Mouse (Mus musculus): Measurements from ENCODE around the gene Map4k2. TPM values are rescaled to one million over a fixed set of nuclear protein-coding genes. Genes with fewer than 3 reads are reported as not detected.
A peak's percentile ranks its signal among the peaks of the same experiment; 100 is the strongest.

Map4k2 gene
- 20.0 and 21.7 TPM in 2 replicates for polyA plus RNA-seq (2015; fragmentation: Nextera tagmentation; extraction: Ambion mirVana)

DNA sequence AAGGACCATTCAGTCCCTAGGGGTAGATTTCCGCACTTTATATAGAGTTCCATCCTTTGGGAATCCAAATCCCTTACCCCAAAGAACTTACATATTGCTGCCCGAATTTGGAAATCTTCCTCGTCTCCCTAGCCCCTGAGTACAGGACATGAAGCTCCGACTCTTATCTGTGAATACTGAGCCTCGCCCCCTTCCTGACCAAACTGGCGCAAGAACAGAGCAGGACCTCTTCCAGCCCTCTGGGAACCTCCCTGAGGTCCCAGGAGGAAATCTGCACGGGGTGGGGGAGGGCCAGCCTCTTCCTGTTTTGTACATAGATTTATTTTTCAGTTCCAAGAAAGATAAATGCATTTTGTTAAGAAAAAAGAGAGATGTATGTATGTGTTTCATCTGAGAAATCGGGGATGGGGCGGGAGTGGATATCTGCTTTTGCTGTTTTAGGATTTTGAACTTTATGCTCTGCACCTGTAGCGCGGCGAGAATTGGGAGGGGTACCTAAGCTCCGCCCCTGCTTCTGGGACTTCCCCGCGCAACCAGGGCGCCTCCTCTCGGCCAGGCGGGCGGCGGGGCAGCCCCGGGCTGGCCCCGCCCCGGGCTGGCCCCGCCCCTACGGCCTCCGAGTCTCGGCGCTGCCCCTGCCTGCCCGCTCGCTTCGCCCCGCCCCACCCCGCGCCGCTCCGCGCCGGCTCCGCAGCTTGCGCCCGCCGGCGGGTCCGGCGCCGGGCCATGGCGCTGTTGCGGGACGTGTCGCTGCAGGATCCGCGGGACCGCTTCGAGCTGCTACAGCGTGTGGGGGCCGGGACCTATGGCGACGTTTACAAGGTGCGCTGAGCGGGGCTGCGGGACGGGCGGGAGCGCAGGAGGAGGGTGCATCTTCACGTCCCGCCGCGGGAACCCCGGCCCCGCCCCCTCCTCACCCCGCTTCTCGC lies at the start of gene Map4k2:
Gene Map4k2, plus strand, starts transcription at position 612 of the 929 bp plus-strand sequence.
- Histone ChIP-seq H3K9ac (peak within 1 kb of the TSS; percentile 56), H3K4me3 (peak within 1 kb of the TSS; percentile 47), H3K36me3 (replicated peaks) (peaks cover 48% of the 10 kb centered on the region), H3K27me3 (replicated peaks) (0 out of 2 replicates have a peak, but pooled peaks cover 3% of the 10 kb centered on the region), H3K9me3 (no peaks in the 10 kb centered on the region), H3K4me2 (peak within 1 kb of the TSS; percentile 91), H3K27ac (peak within 1 kb of the TSS; percentile 1; the same call in 1 of the 2 replicates), H3K4me1 (peaks cover 27% of the 10 kb centered on the region)
- ATAC-seq (replicated peaks), result peak; percentile 32
- WGBS, result 7% methylated on average over 70 of the region's 72 CpGs

DNA sequence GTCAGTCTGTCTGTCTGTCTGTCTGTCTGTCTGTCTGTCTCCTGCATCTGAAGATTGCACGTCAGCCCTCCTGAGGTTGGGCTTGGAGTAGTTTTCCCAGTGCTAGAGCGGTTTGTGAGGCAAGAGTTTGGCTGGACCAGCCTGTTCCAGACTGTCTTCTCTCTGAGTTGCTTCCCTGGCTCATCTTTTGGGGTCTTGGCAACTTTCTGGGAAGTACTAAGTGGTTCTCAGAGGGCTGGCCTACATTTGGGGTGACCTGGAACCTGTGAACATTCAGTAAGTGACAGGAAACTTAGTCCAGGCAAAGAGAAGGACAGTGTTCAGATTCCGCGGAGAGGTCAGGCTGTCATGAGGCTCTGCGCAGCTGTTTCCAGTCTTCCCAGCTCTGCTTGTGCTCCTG lies 48.7 kb upstream of the Map4k2 start:
- Histone ChIP-seq H3K27ac (no peak overlapping the region), H3K36me3 (replicated peaks) (peaks cover 22% of the 10 kb centered on the region; the same call in 1 of the 2 replicates), H3K4me1 (no peaks in the 10 kb centered on the region), H3K9ac (no peak overlapping the region), H3K27me3 (replicated peaks) (no peaks in the 10 kb centered on the region), H3K4me2 (no peak overlapping the region), H3K4me3 (no peak overlapping the region), H3K9me3 (no peaks in the 10 kb centered on the region)
- WGBS, result 92% methylated on average over 5 of the region's 5 CpGs
- ATAC-seq (replicated peaks), result no peak

DNA sequence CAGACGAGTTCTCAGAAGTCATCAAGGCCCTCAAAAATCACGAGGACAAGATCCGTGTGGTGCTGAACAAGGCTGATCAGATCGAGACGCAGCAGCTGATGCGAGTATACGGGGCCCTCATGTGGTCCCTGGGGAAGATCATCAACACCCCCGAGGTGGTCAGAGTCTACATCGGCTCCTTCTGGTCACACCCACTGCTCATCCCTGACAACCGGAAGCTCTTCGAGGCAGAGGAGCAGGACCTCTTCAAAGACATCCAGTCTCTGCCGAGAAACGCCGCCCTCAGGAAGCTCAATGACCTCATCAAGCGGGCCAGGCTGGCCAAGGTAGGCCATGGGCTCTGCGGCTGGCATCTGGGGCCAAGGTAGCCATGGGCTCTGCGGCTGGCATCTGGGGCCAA lies 46.6 kb upstream of the Map4k2 start:
- Histone ChIP-seq H3K4me3 (no peak overlapping the region), H3K4me2 (no peak overlapping the region), H3K27ac (no peak overlapping the region), H3K9me3 (no peaks in the 10 kb centered on the region), H3K27me3 (replicated peaks) (no peaks in the 10 kb centered on the region), H3K36me3 (replicated peaks) (peaks cover 33% of the 10 kb centered on the region; the same call in 1 of the 2 replicates), H3K9ac (no peak overlapping the region), H3K4me1 (no peaks in the 10 kb centered on the region)
- WGBS, result 95% methylated on average over 17 of the region's 17 CpGs
- ATAC-seq (replicated peaks), result no peak

DNA sequence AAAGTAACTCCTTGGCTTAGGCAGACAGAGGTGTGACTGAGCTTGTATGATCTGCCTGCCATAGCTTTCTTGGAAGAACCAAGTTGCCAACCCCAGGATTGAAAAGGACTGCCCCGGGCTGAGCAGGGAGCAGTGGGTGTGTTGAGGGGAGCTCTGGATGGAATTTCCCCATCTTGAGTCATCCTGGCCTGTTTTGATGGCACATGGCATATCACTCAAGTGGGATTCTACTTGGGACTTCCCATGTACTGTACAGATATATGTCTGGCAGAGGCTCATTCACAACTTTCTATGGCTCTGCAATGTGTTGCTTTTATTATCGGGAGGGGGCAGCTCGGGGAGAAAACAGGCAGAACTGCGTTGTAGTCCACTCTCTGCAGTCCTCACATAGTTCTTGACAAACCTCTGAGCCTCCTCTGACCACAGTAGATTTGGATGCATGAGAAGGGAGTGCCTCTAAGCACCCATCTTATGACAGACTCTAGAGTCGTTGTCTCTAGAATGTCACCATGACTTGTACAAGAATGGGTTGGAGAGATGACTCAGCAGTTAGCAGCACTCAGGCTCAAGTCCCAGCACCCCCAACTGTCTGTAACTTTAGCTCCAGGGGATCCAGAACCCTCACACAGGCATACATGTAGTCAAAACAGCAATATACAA lies 44.3 kb upstream of the Map4k2 start:
- Histone ChIP-seq H3K4me2 (no peak overlapping the region), H3K36me3 (replicated peaks) (peaks cover 34% of the 10 kb centered on the region; the same call in 1 of the 2 replicates), H3K27me3 (replicated peaks) (no peaks in the 10 kb centered on the region), H3K4me1 (no peaks in the 10 kb centered on the region), H3K9ac (no peak overlapping the region), H3K9me3 (no peaks in the 10 kb centered on the region), H3K4me3 (no peak overlapping the region), H3K27ac (no peak overlapping the region)
- ATAC-seq (replicated peaks), result no peak
- 93% methylated on average over 5 of the region's 5 CpGs for WGBS

DNA sequence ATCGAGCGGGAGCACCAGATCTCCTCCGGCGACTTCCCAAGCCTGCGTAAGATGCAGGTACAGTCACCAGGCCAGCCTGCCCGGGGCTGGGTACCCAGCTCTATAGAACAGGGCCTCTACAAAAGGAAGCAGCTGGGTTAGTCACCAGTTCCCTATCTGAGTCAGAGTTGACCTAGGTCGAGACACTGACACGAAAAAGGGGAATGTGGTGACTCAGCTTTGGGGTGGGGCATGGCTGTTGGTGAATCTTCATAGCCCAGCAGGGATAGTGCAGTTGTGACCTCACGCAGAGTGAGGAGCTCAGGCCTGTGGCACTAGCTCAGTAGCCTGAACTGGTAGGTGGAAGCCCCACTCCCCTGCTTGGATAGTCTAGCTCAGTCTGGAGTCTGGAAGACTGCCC lies 43.3 kb upstream of the Map4k2 start:
- Histone ChIP-seq H3K27ac (no peak overlapping the region), H3K27me3 (replicated peaks) (no peaks in the 10 kb centered on the region), H3K4me3 (no peak overlapping the region), H3K9me3 (no peaks in the 10 kb centered on the region), H3K4me2 (no peak overlapping the region), H3K4me1 (no peaks in the 10 kb centered on the region), H3K9ac (no peak overlapping the region), H3K36me3 (replicated peaks) (peaks cover 34% of the 10 kb centered on the region; the same call in 1 of the 2 replicates)
- WGBS, result 93% methylated on average over 9 of the region's 9 CpGs
- ATAC-seq (replicated peaks), result no peak

DNA sequence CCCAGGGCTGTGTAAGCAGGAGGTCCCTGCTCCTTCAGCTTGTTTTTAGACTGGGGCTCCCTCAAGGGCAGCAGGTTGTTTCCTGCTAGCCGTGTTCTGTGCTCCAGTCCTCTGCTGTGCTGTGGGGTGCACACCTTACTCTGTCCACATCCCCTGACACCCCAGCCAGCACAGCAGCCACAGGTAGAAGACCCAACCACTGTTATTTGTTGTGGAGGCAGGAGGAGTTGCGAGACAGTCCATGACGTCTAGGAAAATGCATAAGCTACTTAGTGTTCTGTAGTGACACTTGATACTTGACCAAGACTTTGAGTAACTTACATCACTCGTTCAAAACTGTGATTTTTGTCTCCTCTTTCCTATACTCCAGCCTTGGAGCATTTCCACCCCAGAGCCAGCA lies 41.9 kb upstream of the Map4k2 start:
- H3K4me2 ChIP-seq, result no peak overlapping the region
- H3K36me3 ChIP-seq (replicated peaks), result peaks cover 30% of the 10 kb centered on the region; the same call in 1 of the 2 replicates
- H3K4me1 ChIP-seq, result no peaks in the 10 kb centered on the region
- H3K9ac ChIP-seq, result no peak overlapping the region
- WGBS, result 84% methylated on average over 4 of the region's 4 CpGs
- H3K27me3 ChIP-seq (replicated peaks), result no peaks in the 10 kb centered on the region
- H3K9me3 ChIP-seq, result no peaks in the 10 kb centered on the region
- no peak overlapping the region for H3K27ac ChIP-seq
- ATAC-seq (replicated peaks), result no peak
- no peak overlapping the region for H3K4me3 ChIP-seq

DNA sequence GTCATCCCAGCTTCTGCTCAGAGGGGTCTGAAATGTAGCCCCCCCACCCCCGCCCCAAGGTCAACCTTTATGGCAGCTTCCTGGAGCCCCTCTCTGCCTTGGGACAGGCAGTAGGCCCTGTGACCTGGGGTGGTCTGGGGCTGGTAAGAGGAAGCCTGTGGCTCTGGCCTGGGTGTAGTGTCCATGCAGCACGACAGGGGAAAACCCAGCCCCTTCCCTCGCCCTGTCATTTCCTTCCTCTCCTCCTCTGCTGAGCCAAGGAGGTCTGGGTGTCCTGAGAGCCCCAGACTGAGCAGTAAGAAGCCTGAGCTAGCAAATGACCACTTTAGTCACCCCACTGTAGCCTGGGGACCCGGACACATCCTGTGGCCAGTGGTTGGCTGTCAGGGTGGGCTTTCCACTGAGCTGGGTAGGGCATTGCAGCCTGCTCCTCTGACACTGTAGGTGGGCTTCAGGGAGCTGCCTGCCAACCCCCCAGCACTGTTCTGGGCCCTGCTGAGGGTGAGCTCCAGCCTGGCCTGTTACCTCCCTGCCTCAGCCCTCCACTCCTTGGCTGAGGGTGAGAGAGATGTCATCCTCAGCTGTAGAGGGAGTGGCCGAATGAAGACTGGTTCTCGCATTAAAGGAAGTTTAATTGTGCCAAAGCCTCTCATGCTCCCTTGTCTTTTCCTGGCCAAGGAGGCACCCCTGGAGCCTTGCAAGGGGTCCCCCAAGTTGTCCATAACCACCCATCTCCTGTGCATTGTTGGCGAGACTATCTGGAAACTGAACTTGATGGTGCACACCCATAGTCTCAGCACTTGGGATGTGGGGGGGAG lies 41.3 kb upstream of the Map4k2 start:
- Histone ChIP-seq H3K4me1 (no peaks in the 10 kb centered on the region), H3K27ac (no peak overlapping the region)

DNA sequence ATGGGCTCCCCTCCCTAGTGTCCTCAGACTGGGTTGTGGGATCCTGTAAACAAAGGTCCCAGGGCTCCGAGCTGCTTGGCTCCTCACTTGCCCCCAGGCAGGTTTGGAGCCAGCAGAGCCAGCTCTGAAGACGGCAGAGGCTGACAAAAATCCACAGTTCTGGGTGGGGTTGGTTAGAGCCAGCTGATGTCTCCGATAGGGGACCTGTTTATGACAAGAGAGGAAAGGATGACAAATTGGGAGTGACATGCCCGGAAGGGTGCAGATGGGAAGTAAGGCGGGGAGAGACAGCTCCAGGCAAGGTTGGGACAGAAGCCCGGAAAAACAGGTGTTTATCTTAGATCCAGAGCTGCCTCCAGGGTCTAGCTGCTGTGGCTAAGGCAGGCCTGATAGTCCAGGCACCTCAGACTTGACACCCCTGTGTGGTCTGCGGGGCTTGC lies 40.5 kb upstream of the Map4k2 start:
- H3K4me3 ChIP-seq, result no peak overlapping the region
- WGBS, result 62% methylated on average over 7 of the region's 7 CpGs
- no peaks in the 10 kb centered on the region for H3K27me3 ChIP-seq (replicated peaks)
- no peaks in the 10 kb centered on the region for H3K4me1 ChIP-seq
- no peak overlapping the region for H3K27ac ChIP-seq
- H3K36me3 ChIP-seq (replicated peaks), result peaks cover 22% of the 10 kb centered on the region; the same call in 1 of the 2 replicates
- no peak overlapping the region for H3K9ac ChIP-seq
- no peaks in the 10 kb centered on the region for H3K9me3 ChIP-seq
- ATAC-seq (replicated peaks), result no peak
- H3K4me2 ChIP-seq, result no peak overlapping the region

More for the DNA sequence above, 41.3 kb upstream of the Map4k2 start:
- Histone ChIP-seq H3K27me3 (replicated peaks) (no peaks in the 10 kb centered on the region), H3K9me3 (no peaks in the 10 kb centered on the region), H3K36me3 (replicated peaks) (peaks cover 30% of the 10 kb centered on the region; the same call in 1 of the 2 replicates), H3K9ac (no peak overlapping the region), H3K4me2 (no peak overlapping the region), H3K4me3 (no peak overlapping the region)
- no peak for ATAC-seq (replicated peaks)
- WGBS, result 87% methylated on average over 7 of the region's 7 CpGs

DNA sequence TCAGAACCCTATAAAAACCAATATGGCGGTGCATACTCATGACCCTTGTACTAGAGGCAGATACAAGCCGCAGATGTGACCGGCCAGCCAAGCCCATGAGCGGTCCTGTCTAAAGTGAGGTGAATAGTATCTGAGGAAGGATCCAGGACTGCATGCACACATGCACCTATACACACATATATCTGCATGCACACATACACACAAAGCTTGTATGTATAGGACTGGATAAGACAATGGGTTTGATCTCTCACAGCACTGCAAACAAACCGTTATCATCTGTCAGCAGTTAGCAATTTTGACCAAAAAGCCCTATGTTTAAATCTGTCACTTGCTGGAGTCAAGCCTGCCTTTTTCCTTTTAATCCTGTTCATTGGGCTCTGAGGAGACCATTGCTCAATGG lies 38.8 kb upstream of the Map4k2 start:
- no peak overlapping the region for H3K27ac ChIP-seq
- ATAC-seq (replicated peaks), result no peak
- WGBS, result 94% methylated on average over 5 of the region's 5 CpGs

DNA sequence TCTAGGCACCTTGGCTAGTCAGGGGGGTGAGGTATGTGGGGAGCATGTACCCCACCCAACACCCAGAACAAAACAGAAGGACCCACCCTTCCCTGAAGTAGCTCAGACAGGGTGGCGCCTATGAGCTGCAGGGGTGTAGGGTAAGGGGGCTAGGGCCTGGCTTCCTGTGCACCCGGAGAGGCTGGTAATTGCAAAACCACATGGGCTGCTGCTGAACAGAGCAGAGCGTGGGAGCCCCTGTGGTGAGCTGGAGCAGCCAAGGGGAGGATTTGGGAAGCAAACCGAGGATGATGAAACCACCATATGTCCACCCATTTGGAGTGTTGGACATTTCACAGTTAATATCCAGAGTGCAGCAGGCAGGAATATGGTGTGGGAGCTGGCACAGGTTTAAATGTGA lies 38.4 kb upstream of the Map4k2 start:
- 58% methylated on average over 4 of the region's 4 CpGs for WGBS
- 0 out of 2 replicates have a peak, but pooled peaks cover 4% of the 10 kb centered on the region for H3K27me3 ChIP-seq (replicated peaks)
- H3K4me1 ChIP-seq, result peaks cover 4% of the 10 kb centered on the region; the same call in 1 of the 2 replicates
- H3K9ac ChIP-seq, result 0 out of 2 replicates have a peak overlapping the region, but pooled peaks have one; percentile 0
- no peak overlapping the region for H3K4me2 ChIP-seq
- H3K9me3 ChIP-seq, result no peaks in the 10 kb centered on the region
- no peak overlapping the region for H3K27ac ChIP-seq
- ATAC-seq (replicated peaks), result no peak
- peaks cover 15% of the 10 kb centered on the region; the same call in 1 of the 2 replicates for H3K36me3 ChIP-seq (replicated peaks)
- no peak overlapping the region for H3K4me3 ChIP-seq

More for the DNA sequence above, 38.8 kb upstream of the Map4k2 start:
- H3K9ac ChIP-seq, result 0 out of 2 replicates have a peak overlapping the region, but pooled peaks have one; percentile 0
- H3K27me3 ChIP-seq (replicated peaks), result no peaks in the 10 kb centered on the region
- H3K4me2 ChIP-seq, result no peak overlapping the region
- H3K4me3 ChIP-seq, result no peak overlapping the region
- peaks cover 15% of the 10 kb centered on the region; the same call in 1 of the 2 replicates for H3K36me3 ChIP-seq (replicated peaks)
- peaks cover 4% of the 10 kb centered on the region; the same call in 1 of the 2 replicates for H3K4me1 ChIP-seq
- no peaks in the 10 kb centered on the region for H3K9me3 ChIP-seq

DNA sequence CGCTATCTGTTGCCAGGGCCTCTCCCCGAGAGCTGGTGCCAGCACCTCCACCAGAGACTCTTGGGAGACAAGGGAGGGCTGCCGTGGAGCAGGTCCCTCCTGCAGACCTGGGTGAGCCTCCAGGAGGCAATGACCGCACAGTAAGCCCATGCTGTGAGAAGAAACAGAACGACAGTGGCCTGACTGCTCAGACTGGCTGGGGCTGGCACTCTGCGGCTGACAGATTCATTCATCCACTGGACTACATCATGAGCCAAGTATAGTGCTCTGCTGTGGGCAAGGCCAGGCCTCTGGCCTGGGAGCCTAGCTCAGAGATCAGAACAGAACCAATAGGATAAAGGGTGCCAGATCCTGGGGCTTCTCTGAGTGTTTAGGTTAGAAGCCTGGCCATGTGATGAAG lies 37.1 kb upstream of the Map4k2 start:
- no peak overlapping the region for H3K4me3 ChIP-seq
- 88% methylated on average over 6 of the region's 6 CpGs for WGBS

More for the DNA sequence above, 37.1 kb upstream of the Map4k2 start:
- Histone ChIP-seq H3K9ac (no peak overlapping the region), H3K9me3 (no peaks in the 10 kb centered on the region), H3K27ac (no peak overlapping the region), H3K27me3 (replicated peaks) (0 out of 2 replicates have a peak, but pooled peaks cover 7% of the 10 kb centered on the region), H3K36me3 (replicated peaks) (peaks cover 8% of the 10 kb centered on the region; the same call in 1 of the 2 replicates), H3K4me2 (no peak overlapping the region), H3K4me1 (peaks cover 4% of the 10 kb centered on the region; the same call in 1 of the 2 replicates)
- ATAC-seq (replicated peaks), result no peak; the same call in 1 of the 2 replicates
